Mouse (Mus musculus): ENCODE results near the gene Hdgfl2. TPM values are rescaled to one million over a fixed set of nuclear protein-coding genes. Genes with fewer than 3 reads are reported as not detected.

The Hdgfl2 gene
- 159 TPM for polyA plus RNA-seq (2017; shearing (Covaris generic))

GRCm38 (mm10) chr17:56078880-56079795, at the start of gene Hdgfl2:
Gene Hdgfl2 (plus strand): TSS chr17:56079634.

GRCm38 (mm10) chr17:56036176-56036900, 43.1 kb upstream of the Hdgfl2 start, which contains the start of gene Sh3gl1:
Gene Sh3gl1 (minus strand): TSS chr17:56036635.

DNA sequence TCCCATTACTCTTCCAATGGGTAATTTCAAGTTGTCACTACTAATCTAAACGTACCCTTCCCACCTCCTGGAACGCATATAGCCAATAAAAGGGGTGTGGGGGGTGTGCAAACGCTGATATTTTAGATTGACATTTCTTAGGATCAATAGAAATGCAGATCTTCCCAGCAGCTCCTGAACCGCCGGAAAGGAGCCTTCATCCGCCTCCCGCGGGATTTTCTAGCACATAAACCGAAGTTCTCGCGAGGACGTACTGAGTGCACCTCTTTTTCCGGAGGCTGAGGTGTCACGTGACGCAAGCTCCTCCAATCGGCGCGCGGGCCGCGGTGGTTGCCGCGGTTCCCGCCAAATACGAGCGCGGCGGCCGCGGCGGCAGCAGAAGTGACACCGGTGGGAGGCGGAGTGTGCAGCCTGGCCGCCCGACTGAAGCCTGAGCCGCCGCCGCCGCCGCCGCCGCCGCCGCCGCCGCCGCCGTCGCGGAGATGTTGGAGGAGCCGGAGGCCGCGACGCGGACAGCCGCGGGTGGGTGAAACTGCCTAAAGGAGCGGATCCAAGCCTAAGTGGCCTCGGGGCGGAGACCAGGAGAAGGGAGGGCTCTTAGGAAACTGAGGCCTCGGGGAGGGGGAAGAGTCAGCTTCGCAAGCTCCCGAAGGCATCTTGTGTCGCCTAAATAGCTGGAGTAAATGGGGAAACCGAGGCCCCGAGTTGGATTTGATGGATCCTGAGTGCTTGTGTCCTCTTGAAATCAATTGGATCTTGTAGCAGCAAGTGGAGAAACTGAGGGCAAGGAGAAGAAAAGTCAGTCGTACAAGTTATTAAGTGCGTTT, 39.2 kb upstream of the Hdgfl2 start, which contains the start of gene Chaf1a:
TSS of gene Chaf1a (plus strand) at position 410 of the 827 bp plus-strand sequence.

GRCm38 (mm10) chr17:56074827-56075208, 4.6 kb upstream of the Hdgfl2 start, which contains the start of gene Ubxn6:
Gene Ubxn6 (minus strand): TSS chr17:56075028.

GRCm38 (mm10) chr17:56109219-56110051, 30.0 kb downstream of the Hdgfl2 start, which contains the start of gene Plin4:
Gene Plin4 (minus strand): TSS chr17:56109803.

GRCm38 (mm10) chr17:56117251-56117710, 37.8 kb downstream of the Hdgfl2 start, which contains the start of gene Plin5:
Gene Plin5 (minus strand): TSS chr17:56117596.

GRCm38 (mm10) chr17:56121826-56122225, 42.4 kb downstream of the Hdgfl2 start, which contains the start of gene Lrg1:
Gene Lrg1 (minus strand): TSS chr17:56122001.

GRCm38 (mm10) chr17:56139858-56140595, 60.6 kb downstream of the Hdgfl2 start, which contains the start of gene Sema6b:
Gene Sema6b (minus strand): TSS chr17:56140343.

Other genes with a start within 250 kb of the Hdgfl2 start
- 11.7 TPM for gene Zfp119a, start 200.7 kb upstream of the Hdgfl2 start, polyA plus RNA-seq (2017; shearing (Covaris generic))
- gene Zfp959, start 187.5 kb upstream of the Hdgfl2 start, polyA plus RNA-seq (2017; shearing (Covaris generic)) = 36.8 TPM
- 6.5 TPM for gene Zfp119b, start 130.1 kb upstream of the Hdgfl2 start, polyA plus RNA-seq (2017; shearing (Covaris generic))
- not detected for gene Ebi3, start 127.0 kb upstream of the Hdgfl2 start, polyA plus RNA-seq (2017; shearing (Covaris generic))
- 44.7 TPM for gene Yju2, start 120.5 kb upstream of the Hdgfl2 start, polyA plus RNA-seq (2017; shearing (Covaris generic))
- gene Shd, start 109.2 kb upstream of the Hdgfl2 start, polyA plus RNA-seq (2017; shearing (Covaris generic)) = not detected
- gene Fsd1, start 93.1 kb upstream of the Hdgfl2 start, polyA plus RNA-seq (2017; shearing (Covaris generic)) = not detected
- gene Stap2, start 74.0 kb upstream of the Hdgfl2 start, polyA plus RNA-seq (2017; shearing (Covaris generic)) = 0.77 TPM
- gene Mpnd, start 73.9 kb upstream of the Hdgfl2 start, polyA plus RNA-seq (2017; shearing (Covaris generic)) = 122 TPM
- gene Sh3gl1, start 43.0 kb upstream of the Hdgfl2 start, polyA plus RNA-seq (2017; shearing (Covaris generic)) = 155 TPM
- gene Chaf1a, start 39.2 kb upstream of the Hdgfl2 start, polyA plus RNA-seq (2017; shearing (Covaris generic)) = 1.1 TPM
- 74.5 TPM for gene Ubxn6, start 4.6 kb upstream of the Hdgfl2 start, polyA plus RNA-seq (2017; shearing (Covaris generic))
- gene Plin4, start 30.2 kb downstream of the Hdgfl2 start, polyA plus RNA-seq (2017; shearing (Covaris generic)) = not detected
- gene Plin5, start 38.0 kb downstream of the Hdgfl2 start, polyA plus RNA-seq (2017; shearing (Covaris generic)) = not detected
- not detected for gene Lrg1, start 42.4 kb downstream of the Hdgfl2 start, polyA plus RNA-seq (2017; shearing (Covaris generic))
- gene Sema6b, start 60.7 kb downstream of the Hdgfl2 start, polyA plus RNA-seq (2017; shearing (Covaris generic)) = not detected
- gene Tnfaip8l1, start 82.8 kb downstream of the Hdgfl2 start, polyA plus RNA-seq (2017; shearing (Covaris generic)) = 21.5 TPM
- 44.1 TPM for gene Mydgf, start 104.3 kb downstream of the Hdgfl2 start, polyA plus RNA-seq (2017; shearing (Covaris generic))
- 44.3 TPM for gene Dpp9, start 139.3 kb downstream of the Hdgfl2 start, polyA plus RNA-seq (2017; shearing (Covaris generic))
- gene Fem1a, start 177.2 kb downstream of the Hdgfl2 start, polyA plus RNA-seq (2017; shearing (Covaris generic)) = 12.8 TPM
- gene Ticam1, start 197.2 kb downstream of the Hdgfl2 start, polyA plus RNA-seq (2017; shearing (Covaris generic)) = 2.0 TPM
- gene Plin3, start 213.2 kb downstream of the Hdgfl2 start, polyA plus RNA-seq (2017; shearing (Covaris generic)) = 9.7 TPM
- gene Arrdc5, start 220.7 kb downstream of the Hdgfl2 start, polyA plus RNA-seq (2017; shearing (Covaris generic)) = not detected
- gene Uhrf1, start 223.7 kb downstream of the Hdgfl2 start, polyA plus RNA-seq (2017; shearing (Covaris generic)) = 2.9 TPM
- 72.1 TPM for gene Kdm4b, start 246.4 kb downstream of the Hdgfl2 start, polyA plus RNA-seq (2017; shearing (Covaris generic))